22 mouse cellular contexts compared by ENCODE assay signal in the genomic region with DNA sequence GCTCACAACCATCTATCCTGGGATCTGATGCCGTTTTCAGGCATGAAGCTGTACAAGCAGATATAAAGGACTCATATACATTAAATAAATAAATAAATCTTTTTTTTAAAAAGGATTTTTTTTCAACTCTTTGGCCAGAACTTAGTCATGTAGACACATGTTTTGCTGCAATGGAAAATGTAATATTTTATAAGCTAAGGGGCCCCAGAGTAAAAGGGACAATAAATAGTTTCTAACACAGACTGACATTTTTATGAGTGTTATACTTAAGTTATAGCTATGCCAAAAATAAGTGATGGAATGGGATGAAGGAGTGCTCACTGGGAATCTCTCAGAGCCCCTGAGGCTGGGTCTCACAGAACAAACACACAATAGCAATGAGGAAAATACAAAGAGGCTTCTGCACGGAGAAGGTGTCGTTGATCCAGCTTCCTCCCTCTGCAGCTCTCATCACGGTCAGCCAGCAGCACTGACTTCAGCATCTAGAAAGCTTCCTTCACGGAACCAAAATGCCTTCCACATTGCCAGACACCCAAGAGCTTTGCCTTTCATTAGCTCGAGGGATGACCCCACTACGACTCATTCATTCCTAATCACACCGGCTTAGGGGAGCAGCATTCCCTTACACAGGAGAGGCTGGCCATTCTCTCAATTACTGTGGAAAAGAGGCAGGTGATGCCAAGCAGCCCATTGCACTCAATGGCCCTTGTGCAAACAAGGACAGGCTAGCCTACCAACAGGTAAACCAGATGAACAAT.
"Had no signal": no experiment of that assay in that cellular context is flagged by ENCODE, and none has a peak within 500 bp of the region (broad histone marks: within the 10 kb centered on the region; RNA-seq: fewer than 3 reads in every experiment).

No protein-coding gene starts in this region.

- H3K9me3 ChIP-seq: liver, embryonic 15.5 days; lung, embryonic 15.5 days; megakaryocyte, embryonic 14.5 days; midbrain, embryonic 12.5 days; midbrain, embryonic 15.5 days; neural tube, embryonic 12.5 days; stomach, embryonic 15.5 days had no signal

- H3K4me2 ChIP-seq: liver, embryonic 15.5 days; lung, embryonic 15.5 days; midbrain, embryonic 12.5 days; midbrain, embryonic 15.5 days; neural tube, embryonic 12.5 days; stomach, embryonic 15.5 days had no signal

- H3K27me3 ChIP-seq: liver, embryonic 15.5 days; lung, embryonic 15.5 days; megakaryocyte, embryonic 14.5 days; stomach, embryonic 15.5 days had no signal

- H3K9ac ChIP-seq: liver, embryonic 15.5 days; liver, postnatal 0 days; lung, embryonic 15.5 days; midbrain, embryonic 12.5 days; midbrain, embryonic 15.5 days; neural tube, embryonic 12.5 days; stomach, embryonic 15.5 days had no signal

- H3K36me3 ChIP-seq: liver, embryonic 15.5 days; lung, embryonic 15.5 days; midbrain, embryonic 12.5 days; midbrain, embryonic 15.5 days; neural tube, embryonic 12.5 days; stomach, embryonic 15.5 days had no signal

- H3K27ac ChIP-seq: liver, embryonic 15.5 days; lung, embryonic 15.5 days; macrophage; midbrain, embryonic 12.5 days; midbrain, embryonic 15.5 days; neural tube, embryonic 12.5 days; stomach, embryonic 15.5 days; stomach, postnatal 0 days had no signal

- DNase-seq: liver, postnatal 0 days; lung, adult 2 months; lung, postnatal 14 days; lung, postnatal 36 days; retina, postnatal 1 day; right cerebral cortex, adult 18-20 months; right cerebral cortex, postnatal 25 days; right cerebral cortex, postnatal 4 days; spleen, adult 18-20 months; thymus, adult 2 months; thymus, postnatal 25 days; thymus, postnatal 4 days had no signal

- H3K4me3 ChIP-seq: liver, embryonic 15.5 days; lung, embryonic 15.5 days; megakaryocyte, embryonic 14.5 days; midbrain, embryonic 12.5 days; midbrain, embryonic 15.5 days; neural tube, embryonic 12.5 days; stomach, embryonic 15.5 days had no signal

- ATAC-seq: liver, postnatal 0 days; lung, postnatal 0 days; midbrain, embryonic 15.5 days had no signal
